Mouse (Mus musculus): ENCODE data around the gene Slc2a2.
"Not testable (repeated sequence)": the region's sequence is repeated elsewhere in the genome, so short reads cannot be mapped to it uniquely, and the experiment has no call there.

The Slc2a2 gene

GRCm38 (mm10) chr3:28734712-28735111, 37.0 kb downstream of the Slc2a2 start:
- no peak for DNase-seq (ENCODE audit: low spot score)

- no peak for DNase-seq (ENCODE audit: low spot score)
Measured at GRCm38 (mm10) chr3:28736981-28737380, 39.3 kb downstream of the Slc2a2 start.

DNA sequence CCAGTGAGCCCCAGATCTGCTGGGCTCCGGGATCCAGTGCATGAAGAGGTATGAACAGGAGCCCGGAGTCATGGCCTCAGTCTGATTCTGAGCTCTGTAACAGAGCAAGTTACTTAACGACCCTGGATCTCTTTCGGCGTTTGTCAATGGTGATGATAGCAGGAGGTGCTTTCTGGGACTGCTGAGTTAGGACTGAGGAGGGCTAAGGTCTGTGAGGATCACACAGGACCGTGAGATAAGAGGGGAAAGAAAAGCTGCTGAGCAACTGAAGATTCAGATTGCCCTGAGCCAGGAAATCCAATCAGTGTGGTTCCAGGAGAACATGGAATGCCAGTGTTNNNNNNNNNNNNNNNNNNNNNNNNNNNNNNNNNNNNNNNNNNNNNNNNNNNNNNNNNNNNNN, 42.6 kb downstream of the Slc2a2 start:
- no peak for DNase-seq (ENCODE audit: low spot score)

DNA sequence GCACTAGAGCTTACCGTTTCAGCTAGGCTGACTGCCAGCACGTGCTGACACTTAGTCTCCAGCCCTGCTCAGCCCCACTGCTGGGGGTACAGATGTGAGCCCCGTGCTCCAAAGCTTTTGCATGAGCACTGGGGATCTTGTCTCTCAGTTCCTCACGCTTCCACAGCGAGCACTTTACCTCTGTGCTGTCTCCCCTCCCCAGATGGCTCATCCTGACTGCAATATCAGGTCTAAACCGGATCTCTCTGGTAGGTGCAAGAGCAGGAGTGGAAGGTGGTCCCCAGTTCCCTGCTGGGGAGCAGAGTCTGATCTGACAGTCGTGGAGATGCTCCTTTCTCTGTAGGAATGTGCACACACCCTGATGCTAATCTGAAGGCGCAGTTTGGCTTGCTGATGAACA, 45.5 kb downstream of the Slc2a2 start:
- no peak for DNase-seq (ENCODE audit: low spot score)

- DNase-seq (ENCODE audit: low spot score), result no peak
Measured at GRCm38 (mm10) chr3:28745835-28746483, 48.3 kb downstream of the Slc2a2 start.

- DNase-seq (ENCODE audit: low spot score), result no peak
Measured at GRCm38 (mm10) chr3:28748151-28748550, 50.4 kb downstream of the Slc2a2 start.

GRCm38 (mm10) chr3:28748956-28749355, 51.3 kb downstream of the Slc2a2 start:
- DNase-seq (ENCODE audit: low spot score), result no peak

DNA sequence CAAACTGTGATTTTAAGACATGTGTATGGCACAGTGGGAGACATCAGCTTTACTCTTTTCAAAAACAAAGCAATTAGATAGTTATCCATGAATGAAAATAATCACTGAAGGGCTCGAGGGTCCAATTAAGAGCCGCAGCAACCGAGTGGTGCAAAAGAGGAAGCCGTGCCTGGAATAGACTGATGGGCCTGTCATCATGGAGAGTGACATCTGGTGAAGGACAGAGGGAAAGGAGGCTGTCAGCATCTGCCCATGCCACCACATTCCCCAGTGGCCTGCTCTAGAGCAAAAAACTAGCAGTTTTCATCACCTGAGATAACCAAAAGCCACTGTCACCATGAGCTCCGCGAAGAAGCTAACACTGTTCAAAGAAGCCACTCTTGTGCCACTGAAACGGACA, 57.8 kb downstream of the Slc2a2 start:
- no peak for DNase-seq (ENCODE audit: low spot score)

GRCm38 (mm10) chr3:28761225-28761789, 63.6 kb downstream of the Slc2a2 start:
- DNase-seq (ENCODE audit: low spot score), result no peak

DNA sequence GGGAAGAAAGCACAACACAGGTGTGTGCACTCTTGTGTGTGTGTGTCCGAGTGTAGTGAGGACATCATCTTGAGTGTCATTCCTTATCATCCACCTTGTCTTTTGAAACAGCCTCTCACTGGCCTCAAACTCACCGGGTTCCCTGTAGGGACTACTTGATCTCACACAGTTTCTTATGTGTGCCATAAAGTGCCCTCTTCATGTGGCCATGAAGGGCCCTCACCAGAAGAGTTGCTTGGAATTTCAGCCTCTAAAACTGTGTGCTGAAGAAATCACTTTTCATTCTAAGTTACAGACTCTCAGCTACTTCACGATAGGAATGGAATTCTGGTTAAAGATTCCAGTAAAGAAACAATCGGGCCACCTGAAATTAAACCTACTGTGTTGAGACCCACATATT, 69.2 kb downstream of the Slc2a2 start:
- no peak for DNase-seq (ENCODE audit: low spot score)

DNA sequence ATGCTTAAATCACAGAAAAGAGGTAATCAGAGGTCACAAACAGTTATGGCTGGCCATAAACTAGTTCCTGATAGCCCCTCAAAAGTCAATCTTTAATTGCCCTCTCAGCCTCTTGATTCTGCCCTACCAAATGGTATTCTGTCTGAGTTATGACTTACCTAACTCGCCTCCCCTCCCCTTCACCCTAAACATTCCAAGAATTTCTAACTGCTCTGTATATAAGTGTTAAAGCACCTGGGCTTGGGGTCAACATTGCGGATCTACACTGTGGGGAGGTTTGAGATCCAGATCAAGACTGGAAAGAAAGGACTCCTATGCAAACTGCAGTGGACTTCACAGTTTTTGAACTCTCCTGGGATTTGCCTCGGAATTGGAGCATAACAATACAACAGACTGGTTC, 70.5 kb downstream of the Slc2a2 start:
- DNase-seq (ENCODE audit: low spot score), result no peak

DNA sequence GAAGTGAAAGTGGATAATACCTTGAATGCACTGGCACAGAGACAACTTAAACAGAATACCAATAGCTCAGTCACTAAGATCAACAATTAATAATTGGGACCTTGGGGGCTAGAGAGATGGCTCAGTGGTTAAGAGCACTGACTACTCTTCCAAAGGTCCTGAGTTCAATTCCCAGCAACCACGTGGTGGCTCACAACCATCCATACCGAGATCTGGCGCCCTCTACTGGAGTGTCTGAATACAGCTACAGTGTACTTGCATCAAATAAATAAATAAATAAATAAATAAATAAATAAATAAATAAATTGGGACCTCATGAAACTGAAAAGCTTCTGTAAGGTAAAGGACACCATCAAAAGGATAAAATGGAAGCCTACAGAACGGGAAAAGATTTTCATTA, 75.2 kb downstream of the Slc2a2 start:
- not testable (repeated sequence) for DNase-seq (ENCODE audit: low spot score)

DNA sequence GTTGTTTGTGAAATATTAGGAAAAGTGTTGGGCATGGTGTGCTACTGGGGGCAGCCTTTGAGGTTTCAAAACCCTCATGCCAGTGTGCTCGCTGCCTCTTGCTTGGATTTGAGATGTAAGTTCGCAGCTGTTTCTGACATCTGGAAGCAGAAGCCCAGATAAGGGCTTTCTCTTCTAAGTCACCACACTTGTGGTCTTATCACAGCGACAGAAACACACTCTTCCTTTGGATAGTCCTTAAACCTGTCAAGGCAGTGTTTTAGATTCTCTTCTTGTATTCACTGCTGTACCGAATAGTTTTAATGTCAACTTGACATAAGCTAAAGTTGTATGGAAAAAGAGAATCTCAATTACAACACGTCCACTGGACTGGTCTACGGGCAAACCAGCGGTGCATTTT, 77.7 kb downstream of the Slc2a2 start:
- no peak for DNase-seq (ENCODE audit: low spot score)

GRCm38 (mm10) chr3:28775958-28776357, 78.3 kb downstream of the Slc2a2 start:
- no peak for DNase-seq (ENCODE audit: low spot score)

DNA sequence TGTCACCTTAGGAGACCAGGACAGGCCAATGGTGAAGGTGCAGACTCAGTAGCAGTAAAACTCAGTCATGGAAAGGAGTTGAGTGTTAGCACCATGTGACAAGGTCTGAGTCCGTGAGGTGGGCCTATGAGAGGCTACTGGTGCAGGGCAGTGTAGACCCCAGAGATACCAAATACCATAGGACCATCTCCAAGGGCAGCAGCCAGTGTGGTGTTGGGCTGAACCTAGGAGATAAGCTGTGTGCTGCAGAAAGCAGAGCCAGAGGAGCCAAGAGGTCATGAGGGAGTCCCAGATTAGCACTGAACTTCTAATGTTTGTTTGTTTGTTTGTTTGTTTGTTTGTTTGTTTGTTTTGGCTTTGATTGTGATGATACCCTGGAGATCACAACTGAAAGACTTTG, 78.8 kb downstream of the Slc2a2 start:
- no peak for DNase-seq (ENCODE audit: low spot score)

GRCm38 (mm10) chr3:28780511-28780910, 82.8 kb downstream of the Slc2a2 start:
- DNase-seq (ENCODE audit: low spot score), result no peak
